Mouse (Mus musculus) testis, adult 2 months (tissue): Measurements from ENCODE around the gene P2rx7.

Experiments
- CTCF ChIP-seq: fragments of 200-500 bp; IDR thresholded peaks from 2 replicates; pipeline ENCODE4 v1.5.1; 2012; ENCODE audit warnings: low read depth, mild to moderate bottlenecking, inconsistent platforms, low read length, moderate library complexity; ENCODE audit not compliant: control insufficient read depth, insufficient read depth, insufficient replicate concordance
- POLR2A ChIP-seq: fragments of 200-500 bp; IDR thresholded peaks from 2 replicates; pipeline ENCODE4 v1.6.1; 2012; ENCODE audit warnings: low read depth, mild to moderate bottlenecking, inconsistent platforms, low read length, moderate library complexity; ENCODE audit not compliant: control insufficient read depth

DNA sequence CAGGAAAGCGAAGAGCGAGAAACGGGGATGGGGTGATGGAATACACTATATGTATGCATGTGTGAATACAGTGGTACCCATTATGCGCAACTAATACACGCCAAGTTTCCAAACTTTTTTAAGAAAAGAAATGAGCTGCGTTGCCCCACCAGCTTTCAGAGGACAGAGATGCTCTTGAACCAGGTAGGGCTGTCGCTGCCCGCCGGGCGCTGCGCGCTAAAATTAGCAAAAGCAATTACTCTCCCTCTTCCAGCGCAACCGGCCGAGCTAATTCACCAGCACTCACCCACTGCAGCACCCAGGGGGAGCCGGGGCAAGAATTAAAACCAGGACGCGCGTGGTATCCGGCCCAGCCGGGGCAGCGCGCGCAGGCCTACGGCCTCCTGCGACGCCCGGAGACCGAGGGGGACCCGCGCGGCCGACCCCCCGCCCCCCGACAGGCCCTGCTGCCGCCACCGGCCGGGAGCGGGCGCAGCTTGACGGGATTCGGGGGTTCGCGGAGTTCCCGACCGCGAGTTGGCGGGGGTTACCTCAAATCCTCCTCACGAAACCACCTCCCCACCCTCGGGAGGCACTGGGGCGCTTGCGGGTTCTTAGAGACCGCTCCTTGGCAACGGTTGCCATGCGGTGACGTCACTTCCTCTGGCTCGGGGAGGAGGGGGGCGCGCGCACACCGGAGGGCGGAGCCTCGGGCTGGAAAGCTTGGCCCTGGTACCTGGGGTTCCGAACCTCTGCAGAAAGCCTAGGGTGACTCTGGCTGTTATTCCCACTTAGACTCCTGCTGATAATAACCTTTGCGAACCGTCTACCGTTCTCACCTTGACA, 29.6 kb upstream of the P2rx7 start, which contains the start of gene Ift81:
- no peak for TF ChIP-seq CTCF
- TF ChIP-seq POLR2A: peak; percentile 78
